Mouse (Mus musculus) forebrain, embryonic 15.5 days (tissue): ENCODE measurements around the gene Pdik1l. TPM values are rescaled to one million over a fixed set of nuclear protein-coding genes. Genes with fewer than 3 reads are reported as not detected.

Experiments used
- ATAC-seq: fragments of 200-750 bp; cut with Nextera tagmentation; replicated peaks from 2 replicates; pipeline ENCODE4 v1.8.0; 2017; ENCODE audit warnings: mild to moderate bottlenecking, moderate TSS enrichment, moderate library complexity
- H3K27ac ChIP-seq: fragments of 300-500 bp; sonication (generic); replicated peaks from 2 replicates; pipeline ENCODE4 v1.5.1; 2015; ENCODE audit warnings: mild to moderate bottlenecking, inconsistent platforms
- H3K27me3 ChIP-seq: fragments of 300-500 bp; sonication (generic); 2 replicates; pipeline ENCODE4 v1.6.1; 2015; ENCODE audit warnings: inconsistent platforms
- H3K36me3 ChIP-seq: fragments of 300-500 bp; sonication (generic); 2 replicates; pipeline ENCODE4 v1.6.1; 2015; ENCODE audit warnings: mild to moderate bottlenecking, inconsistent platforms
- H3K4me1 ChIP-seq: fragments of 300-500 bp; sonication (generic); 2 replicates; pipeline ENCODE4 v1.6.1; 2015; ENCODE audit warnings: inconsistent platforms
- H3K4me2 ChIP-seq: fragments of 300-500 bp; sonication (generic); replicated peaks from 2 replicates; pipeline ENCODE4 v1.6.1; 2015; ENCODE audit warnings: mild to moderate bottlenecking, inconsistent platforms
- H3K4me3 ChIP-seq: fragments of 300-500 bp; sonication (generic); 2 replicates; pipeline ENCODE4 v1.5.1; 2015; ENCODE audit warnings: mild to moderate bottlenecking, inconsistent platforms
- H3K9ac ChIP-seq: fragments of 300-500 bp; sonication (generic); replicated peaks from 2 replicates; pipeline ENCODE4 v1.6.1; 2015; ENCODE audit warnings: mild to moderate bottlenecking, inconsistent platforms
- H3K9me3 ChIP-seq: fragments of 300-500 bp; sonication (generic); 2 replicates; pipeline ENCODE4 v1.6.1; 2016; ENCODE audit warnings: inconsistent platforms
- WGBS: fragments of 180-500 bp; shearing (Covaris S2); methylation state at CpG from one replicate; pipeline ENCODE4 v1.1.7; 2015; ENCODE audit warnings: mixed read lengths; 5-methylcytosine and 5-hydroxymethylcytosine counted together
- polyA plus RNA-seq: library from polyadenylated mRNA; unstranded; fragments of >200 nt; fragmentation: Nextera tagmentation; extraction: Ambion mirVana; gene quantifications from 2 replicates; pipeline ENCODE4 v1.2.1, GENCODE M21; 2015

The Pdik1l gene
- polyA plus RNA-seq, 1 experiment from 2014 or later = 41.0 TPM

GRCm38 (mm10) chr4:134253722-134254324 lies 33.9 kb downstream of the Pdik1l start, which contains the start of gene Grrp1:
Grrp1 (minus strand) TSS chr4:134254106.
- WGBS = 2% methylated on average over 13 of the region's 13 CpGs
- Histone ChIP-seq H3K4me2 (no peak within 1 kb of the TSS), H3K9ac (no peak within 1 kb of the TSS), H3K27me3 (peaks cover 62% of the 10 kb centered on the region), H3K27ac (no peak within 1 kb of the TSS), H3K36me3 (no peaks in the 10 kb centered on the region), H3K4me3 (0 out of 2 replicates have a peak within 1 kb of the TSS, but pooled peaks have one; percentile 8), H3K4me1 (peaks cover 34% of the 10 kb centered on the region), H3K9me3 (no peaks in the 10 kb centered on the region)
- ATAC-seq = no peak

- Histone ChIP-seq H3K9me3 (no peaks in the 10 kb centered on the region), H3K4me3 (0 out of 2 replicates have a peak overlapping the region, but pooled peaks have one; percentile 8), H3K4me2 (no peak overlapping the region), H3K27ac (no peak overlapping the region), H3K9ac (no peak overlapping the region), H3K4me1 (peaks cover 34% of the 10 kb centered on the region), H3K27me3 (peaks cover 68% of the 10 kb centered on the region), H3K36me3 (no peaks in the 10 kb centered on the region)
- no peak for ATAC-seq
- WGBS = 12% methylated on average over 15 of the region's 15 CpGs
These were observed 34.6 kb downstream of the Pdik1l start for GRCm38 (mm10) chr4:134252911-134253721.

- H3K27ac ChIP-seq = peak overlapping the region; percentile 62; the same call in 1 of the 2 replicates
- H3K27me3 ChIP-seq = peaks cover 75% of the 10 kb centered on the region
- no peaks in the 10 kb centered on the region for H3K36me3 ChIP-seq
- peak overlapping the region; percentile 73 for H3K4me2 ChIP-seq
- H3K9me3 ChIP-seq = no peaks in the 10 kb centered on the region
- peak overlapping the region; percentile 54 for H3K4me3 ChIP-seq
- ATAC-seq = 0 out of 2 replicates have a peak, but pooled peaks have one; percentile 1
- H3K9ac ChIP-seq = peak overlapping the region; percentile 52
- WGBS = 4% methylated on average over 22 of the region's 22 CpGs
- peaks cover 34% of the 10 kb centered on the region for H3K4me1 ChIP-seq
These were observed 35.4 kb downstream of the Pdik1l start for GRCm38 (mm10) chr4:134252131-134252910.

GRCm38 (mm10) chr4:134251241-134252130 lies 36.2 kb downstream of the Pdik1l start:
- Histone ChIP-seq H3K9ac (peak overlapping the region; percentile 52), H3K4me1 (peaks cover 34% of the 10 kb centered on the region), H3K4me3 (peak overlapping the region; percentile 54), H3K36me3 (no peaks in the 10 kb centered on the region), H3K4me2 (peak overlapping the region; percentile 73), H3K9me3 (no peaks in the 10 kb centered on the region), H3K27ac (peak overlapping the region; percentile 62), H3K27me3 (peaks cover 81% of the 10 kb centered on the region)
- WGBS = under 1% methylated on average over 90 of the region's 91 CpGs
- ATAC-seq = peak; percentile 47

- Histone ChIP-seq H3K9ac (peak overlapping the region; percentile 52), H3K27me3 (peaks cover 81% of the 10 kb centered on the region), H3K4me3 (peak overlapping the region; percentile 54), H3K9me3 (no peaks in the 10 kb centered on the region), H3K4me2 (peak overlapping the region; percentile 73), H3K4me1 (peaks cover 39% of the 10 kb centered on the region), H3K36me3 (no peaks in the 10 kb centered on the region), H3K27ac (peak overlapping the region; percentile 62; the same call in 1 of the 2 replicates)
- no peak for ATAC-seq
- 7% methylated on average over 10 of the region's 10 CpGs for WGBS
These were observed 36.8 kb downstream of the Pdik1l start for GRCm38 (mm10) chr4:134250930-134251240.

GRCm38 (mm10) chr4:134250116-134250929 lies 37.4 kb downstream of the Pdik1l start:
- no peaks in the 10 kb centered on the region for H3K9me3 ChIP-seq
- H3K27me3 ChIP-seq = peaks cover 81% of the 10 kb centered on the region
- 0 out of 2 replicates have a peak overlapping the region, but pooled peaks have one; percentile 62 for H3K27ac ChIP-seq
- ATAC-seq = no peak
- no peaks in the 10 kb centered on the region for H3K36me3 ChIP-seq
- peak overlapping the region; percentile 54 for H3K4me3 ChIP-seq
- peak overlapping the region; percentile 52 for H3K9ac ChIP-seq
- WGBS = 5% methylated on average over 27 of the region's 27 CpGs
- H3K4me1 ChIP-seq = peaks cover 43% of the 10 kb centered on the region
- peak overlapping the region; percentile 73 for H3K4me2 ChIP-seq

GRCm38 (mm10) chr4:134249651-134250050 lies 38.0 kb downstream of the Pdik1l start:
- ATAC-seq = peak; percentile 53; the same call in 1 of the 2 replicates
- Histone ChIP-seq H3K9me3 (no peaks in the 10 kb centered on the region), H3K27me3 (peaks cover 74% of the 10 kb centered on the region), H3K4me2 (peak overlapping the region; percentile 73), H3K4me1 (peaks cover 48% of the 10 kb centered on the region), H3K36me3 (no peaks in the 10 kb centered on the region), H3K4me3 (peak overlapping the region; percentile 54), H3K27ac (no peak overlapping the region), H3K9ac (peak overlapping the region; percentile 43)
- 1% methylated on average over 30 of the region's 30 CpGs for WGBS

- no peak within 1 kb of the TSS; the same call in 1 of the 2 replicates for H3K27ac ChIP-seq
- H3K9me3 ChIP-seq = no peaks in the 10 kb centered on the region
- peaks cover 48% of the 10 kb centered on the region for H3K4me1 ChIP-seq
- no peaks in the 10 kb centered on the region for H3K36me3 ChIP-seq
- peak within 1 kb of the TSS; percentile 88; the same call in 1 of the 2 replicates for H3K9ac ChIP-seq
- peak within 1 kb of the TSS; percentile 84 for H3K4me3 ChIP-seq
- 72% methylated on average over 7 of the region's 7 CpGs for WGBS
- peaks cover 47% of the 10 kb centered on the region for H3K27me3 ChIP-seq
- H3K4me2 ChIP-seq = peak within 1 kb of the TSS; percentile 97
- no peak for ATAC-seq
These were observed 40.9 kb downstream of the Pdik1l start, which contains the start of gene Gm30191 for GRCm38 (mm10) chr4:134246719-134247258. Gm30191 (plus strand) TSS chr4:134246935.

GRCm38 (mm10) chr4:134246256-134246655 lies 41.4 kb downstream of the Pdik1l start:
- peaks cover 43% of the 10 kb centered on the region for H3K27me3 ChIP-seq
- no peaks in the 10 kb centered on the region for H3K36me3 ChIP-seq
- no peak overlapping the region for H3K27ac ChIP-seq
- WGBS = 32% methylated on average over 4 of the region's 4 CpGs
- no peaks in the 10 kb centered on the region for H3K9me3 ChIP-seq
- H3K4me1 ChIP-seq = peaks cover 43% of the 10 kb centered on the region
- no peak; the same call in 1 of the 2 replicates for ATAC-seq
- no peak overlapping the region for H3K9ac ChIP-seq
- peak overlapping the region; percentile 97 for H3K4me2 ChIP-seq
- H3K4me3 ChIP-seq = 0 out of 2 replicates have a peak overlapping the region, but pooled peaks have one; percentile 84
